Mouse (Mus musculus) kidney, adult 18-20 months (tissue): ENCODE data around the gene 2410015M20Rik.
"Not testable (repeated sequence)": the region's sequence is repeated elsewhere in the genome, so short reads cannot be mapped to it uniquely, and the experiment has no call there.

ENCODE experiments used
- DNase-seq: peaks from one replicate; pipeline ENCODE4 v3.0.0; 2021

Gene 2410015M20Rik

DNA sequence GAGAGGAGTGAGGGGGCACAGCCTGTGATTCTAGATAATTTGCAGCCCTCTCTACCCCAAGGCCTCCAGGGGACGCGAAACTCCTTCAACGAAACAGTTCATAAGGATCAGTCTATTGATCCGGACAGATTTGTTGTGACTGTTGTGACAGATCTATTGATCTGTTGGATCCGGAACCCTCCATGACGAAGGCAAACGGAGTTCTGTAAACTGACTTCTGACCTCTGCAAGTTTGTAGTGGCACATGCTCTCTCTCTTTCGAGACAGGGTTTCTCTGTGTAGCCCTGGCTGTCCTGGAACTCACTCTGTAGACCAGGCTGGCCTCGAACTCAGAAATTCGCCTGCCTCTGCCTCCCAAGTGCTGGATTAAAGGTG, 3.0 kb upstream of the 2410015M20Rik start:
- DNase-seq, result not testable (repeated sequence)

DNA sequence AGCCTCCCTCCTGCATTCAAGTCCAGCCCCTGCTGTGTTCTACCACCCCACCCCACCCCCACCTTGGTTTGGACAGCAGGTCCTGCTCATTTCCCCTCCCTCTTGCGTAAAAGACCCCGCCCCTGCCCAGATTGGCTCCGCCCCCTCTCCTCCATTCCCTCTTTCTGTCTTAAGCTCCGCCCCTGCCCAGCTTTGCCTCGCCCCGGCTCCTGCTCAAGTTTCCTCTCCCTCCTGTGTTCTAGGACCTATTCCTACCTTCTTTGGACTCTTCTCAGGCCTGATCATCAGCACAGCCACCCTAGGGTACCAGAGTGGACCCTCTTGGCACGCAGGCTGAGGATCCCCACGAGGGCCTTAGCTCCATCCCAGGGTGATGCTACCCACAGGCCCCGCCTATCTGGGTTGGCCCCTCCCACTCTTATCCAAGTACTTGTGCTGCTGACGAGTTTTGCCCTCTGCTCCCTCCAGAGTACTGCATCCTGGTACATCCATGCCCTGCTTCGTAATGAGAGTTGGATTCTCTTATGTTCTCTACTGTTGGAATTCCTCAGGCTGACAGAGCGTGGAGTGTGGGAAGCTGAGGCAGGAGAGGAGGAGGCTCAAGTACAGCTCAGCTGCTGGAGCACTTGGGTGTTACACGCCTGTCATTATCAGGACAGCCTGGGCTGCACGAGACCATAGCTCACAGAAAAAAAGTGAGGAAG, 2.4 kb upstream of the 2410015M20Rik start:
- peak; percentile 28 for DNase-seq

DNA sequence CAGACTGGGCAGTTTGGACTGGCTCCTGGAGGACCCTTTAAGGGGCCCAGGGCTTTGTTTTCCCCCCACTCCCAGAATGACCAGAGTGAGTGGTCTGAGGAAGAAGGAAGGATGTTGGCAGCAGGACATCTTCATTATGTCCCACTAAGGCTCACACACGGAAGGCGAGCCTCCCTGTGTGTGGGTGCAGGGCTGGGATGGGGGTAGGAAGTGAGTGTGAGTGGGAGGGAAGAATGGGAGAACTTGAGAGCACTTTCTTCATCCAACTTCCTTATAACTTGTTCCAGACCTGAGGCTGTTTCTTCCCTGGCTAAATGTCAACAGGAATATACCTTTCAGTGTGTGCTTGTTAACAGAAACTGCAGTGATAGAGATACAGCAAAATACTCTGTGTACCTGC, 1.8 kb upstream of the 2410015M20Rik start:
- DNase-seq, result no peak

DNA sequence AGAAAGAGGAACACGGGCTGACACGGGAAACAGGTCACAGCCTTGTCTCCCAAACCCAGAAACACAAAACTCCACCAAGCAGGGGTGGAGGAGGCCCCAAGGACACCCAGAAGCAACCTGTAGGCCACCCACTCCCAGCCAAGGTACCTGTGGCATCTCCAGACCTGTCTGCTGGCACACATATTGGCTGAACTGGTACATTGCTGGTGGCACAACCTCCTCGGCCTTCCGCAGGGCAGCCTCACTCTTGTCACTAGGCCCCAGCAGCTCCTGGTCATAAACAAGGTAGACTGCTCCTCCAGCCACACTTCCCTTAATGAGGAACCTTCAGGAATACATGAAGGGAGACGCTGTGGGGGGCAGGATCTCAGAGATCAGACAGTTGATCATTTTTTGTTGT, 872 bp downstream of the 2410015M20Rik start:
- no peak for DNase-seq

DNA sequence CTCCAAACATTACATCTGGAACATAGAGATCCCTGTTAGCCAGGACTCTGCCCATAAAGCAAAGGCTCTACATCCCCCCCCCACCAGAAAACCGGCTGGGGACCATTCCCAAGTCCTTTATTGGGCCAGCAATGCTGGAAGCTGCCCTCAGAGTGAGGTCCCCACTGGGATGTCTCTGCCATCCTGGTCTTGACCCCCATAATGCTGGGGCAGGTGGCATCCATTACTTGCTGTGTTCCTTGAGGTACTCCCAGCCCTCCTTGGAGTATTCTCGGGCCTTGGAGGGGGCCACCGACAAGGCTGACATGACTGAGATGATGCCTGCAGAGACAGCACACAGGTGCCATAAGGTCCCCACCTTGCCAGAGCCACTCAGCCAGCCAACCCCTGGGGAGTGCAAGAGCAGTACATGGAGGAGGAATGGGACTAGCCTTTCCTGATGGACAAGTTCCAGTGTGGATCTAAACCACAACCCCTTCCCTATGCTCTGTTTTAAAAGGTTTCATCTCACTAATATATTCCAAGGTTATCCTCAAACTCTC, 2.0 kb downstream of the 2410015M20Rik start:
- no peak for DNase-seq

DNA sequence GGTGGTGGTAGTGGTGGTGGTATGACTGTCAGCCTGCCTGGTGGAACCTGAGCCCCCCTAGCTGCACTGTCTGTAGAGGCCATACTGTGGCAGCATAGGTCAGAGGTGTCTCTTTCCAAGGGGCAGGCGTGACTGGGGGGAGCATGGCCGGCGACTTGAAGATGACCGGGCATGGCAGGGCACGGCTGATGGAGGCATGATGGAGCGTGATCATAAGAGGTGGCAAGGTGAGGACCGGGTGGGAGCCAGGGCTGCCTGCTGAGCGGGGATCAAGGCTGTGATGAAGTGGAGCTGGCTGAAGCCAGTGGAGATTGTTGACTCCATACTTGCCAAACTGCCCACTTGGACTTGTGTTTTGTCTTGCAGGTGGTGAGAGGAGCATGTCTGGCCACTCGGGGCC, 4.1 kb downstream of the 2410015M20Rik start:
- no peak for DNase-seq

DNA sequence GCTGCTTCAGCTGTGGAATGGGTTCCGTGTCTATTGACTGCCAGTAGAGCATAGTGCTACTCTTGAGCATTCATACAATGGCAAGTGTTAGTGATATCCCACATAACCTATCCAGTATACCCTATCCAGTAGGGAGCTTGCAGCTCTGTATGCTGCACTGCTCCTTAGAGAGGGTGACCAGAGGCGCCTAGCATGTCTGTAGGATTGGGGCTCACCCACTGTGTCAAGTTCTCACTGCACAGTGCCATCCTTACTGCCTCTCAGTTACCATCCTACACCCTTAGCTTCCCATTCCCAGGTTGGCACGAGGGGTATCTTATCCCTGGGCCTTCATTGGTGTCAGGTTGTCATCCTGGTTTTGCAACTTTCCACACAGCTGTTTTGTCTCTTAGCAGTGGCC, 5.1 kb downstream of the 2410015M20Rik start:
- no peak for DNase-seq

DNA sequence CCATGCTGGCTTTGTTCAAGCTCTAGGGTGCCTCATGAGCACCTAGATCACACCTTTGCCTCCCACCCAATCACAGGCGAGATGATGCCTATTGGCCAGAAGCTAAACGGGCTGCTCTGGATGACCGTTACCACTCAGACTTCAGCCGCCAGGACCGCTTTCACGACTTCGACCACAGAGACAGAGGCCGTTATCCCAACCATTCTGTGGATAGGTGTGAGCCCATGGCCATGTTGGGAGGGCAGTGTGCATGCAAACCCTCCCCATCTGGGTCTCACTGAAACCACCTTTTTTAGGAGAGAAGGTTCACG, 5.5 kb downstream of the 2410015M20Rik start:
- DNase-seq, result no peak

DNA sequence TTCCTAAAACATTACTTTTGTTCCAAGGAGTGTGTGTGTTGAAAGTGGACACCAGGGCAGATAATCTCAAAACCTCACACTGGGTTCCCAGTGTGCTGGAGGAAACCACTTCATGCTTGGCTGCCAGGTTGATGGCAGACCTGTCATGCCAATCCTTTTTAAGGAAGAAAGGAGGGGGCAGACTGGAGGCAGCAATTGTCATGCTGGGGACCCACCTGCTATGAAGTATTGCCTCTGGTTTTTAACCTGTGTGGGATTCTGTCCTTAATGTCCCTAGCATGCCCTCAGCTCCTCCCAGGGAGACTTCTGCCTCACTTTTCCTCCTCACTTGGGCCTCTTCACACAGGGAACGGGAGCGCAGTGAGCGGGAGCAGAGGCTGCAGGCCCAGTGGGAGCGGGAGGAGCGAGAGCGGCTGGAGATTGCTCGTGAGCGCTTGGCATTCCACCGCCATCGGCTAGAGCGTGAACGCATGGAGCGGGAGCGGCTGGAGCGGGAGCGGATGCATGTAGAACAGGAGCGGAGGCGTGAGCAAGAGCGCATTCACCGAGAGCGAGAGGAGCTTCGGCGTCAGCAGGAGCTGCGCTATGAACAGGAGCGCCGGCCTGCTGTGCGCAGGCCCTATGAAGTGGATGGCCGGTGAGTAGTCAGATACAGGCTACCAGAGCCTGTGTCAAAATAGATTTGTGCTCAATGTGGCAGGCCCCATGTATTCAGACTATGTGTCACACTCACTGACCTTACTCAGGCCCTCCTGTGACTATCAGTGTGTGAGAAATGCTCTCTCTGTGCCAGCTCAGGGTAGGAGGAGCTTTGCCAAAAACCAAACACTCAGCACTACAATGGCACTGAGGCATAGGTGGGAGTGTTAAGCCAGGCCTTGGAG, 6.1 kb downstream of the 2410015M20Rik start:
- DNase-seq, result no peak

DNA sequence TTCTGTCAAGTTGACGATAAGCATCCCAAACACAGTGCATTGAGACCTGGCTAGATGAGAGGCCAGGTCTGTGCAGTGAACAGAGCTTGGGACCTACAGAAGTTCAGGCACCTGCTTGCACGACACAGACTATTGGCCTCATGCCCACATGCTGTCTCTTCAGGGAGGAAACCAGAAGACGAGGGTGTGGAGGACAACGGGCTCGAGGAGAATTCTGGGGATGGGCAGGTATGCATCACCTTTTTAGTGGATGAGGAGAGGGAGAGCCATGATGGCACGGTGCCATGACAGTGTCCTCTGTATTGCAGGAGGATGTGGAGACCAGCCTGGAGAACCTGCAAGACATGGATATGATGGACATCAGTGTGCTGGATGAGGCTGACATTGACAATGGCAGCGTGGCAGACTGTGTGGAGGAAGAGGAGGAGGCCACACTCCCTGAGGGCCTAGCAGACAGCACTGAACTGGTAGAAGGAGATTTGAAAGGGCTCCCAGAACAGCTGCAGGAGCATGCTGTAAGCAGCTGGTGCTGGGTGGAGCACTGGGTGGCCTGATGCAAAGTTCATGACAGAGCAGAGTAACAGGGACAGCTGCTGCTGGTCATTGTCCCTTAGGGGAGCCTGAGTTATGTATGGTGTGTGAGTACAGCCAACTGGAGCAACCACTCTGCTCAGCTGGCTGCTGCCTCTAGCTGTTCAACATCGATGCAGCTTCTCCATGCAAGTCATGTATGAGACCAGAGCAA, 15.9 kb downstream of the 2410015M20Rik start:
- DNase-seq, result no peak

DNA sequence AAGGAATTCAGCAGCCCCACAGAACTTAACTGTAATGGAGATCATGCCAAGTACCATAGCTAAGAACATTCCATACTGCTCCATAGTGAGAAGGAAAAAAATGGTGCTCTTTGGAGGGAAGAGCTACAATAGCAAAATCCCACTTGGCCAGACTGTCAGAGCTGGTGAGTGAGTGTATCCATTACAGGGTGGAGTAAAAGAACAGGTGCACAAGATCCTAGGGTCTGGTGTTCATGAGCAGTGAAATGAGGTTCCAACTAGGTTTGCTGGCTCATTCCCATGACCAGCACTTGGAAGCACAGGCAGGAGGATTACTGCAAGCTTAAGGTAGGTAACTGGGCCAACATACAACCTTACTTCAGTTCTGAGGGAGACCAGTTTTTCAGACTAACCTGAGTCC, 17.0 kb downstream of the 2410015M20Rik start:
- DNase-seq, result no peak

DNA sequence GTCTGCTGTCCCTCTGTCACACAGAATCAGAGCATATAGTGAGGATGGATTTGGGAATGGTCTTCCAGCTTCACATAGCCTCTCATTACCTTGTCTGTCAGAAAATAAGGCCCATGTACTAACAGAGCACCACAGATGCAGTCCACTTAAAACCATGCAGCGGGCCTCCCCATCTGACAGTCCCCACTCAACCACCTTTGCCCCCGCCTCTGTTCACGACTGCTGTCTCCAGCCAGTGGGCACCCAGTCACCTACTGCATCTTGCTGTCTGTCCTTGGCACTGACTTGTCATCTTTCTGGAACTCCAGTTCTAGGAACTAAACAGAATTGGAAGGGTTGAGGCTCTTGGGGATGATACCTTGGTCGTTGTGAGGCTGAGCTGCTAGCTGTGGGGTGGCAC, 20.6 kb downstream of the 2410015M20Rik start:
- DNase-seq, result no peak

DNA sequence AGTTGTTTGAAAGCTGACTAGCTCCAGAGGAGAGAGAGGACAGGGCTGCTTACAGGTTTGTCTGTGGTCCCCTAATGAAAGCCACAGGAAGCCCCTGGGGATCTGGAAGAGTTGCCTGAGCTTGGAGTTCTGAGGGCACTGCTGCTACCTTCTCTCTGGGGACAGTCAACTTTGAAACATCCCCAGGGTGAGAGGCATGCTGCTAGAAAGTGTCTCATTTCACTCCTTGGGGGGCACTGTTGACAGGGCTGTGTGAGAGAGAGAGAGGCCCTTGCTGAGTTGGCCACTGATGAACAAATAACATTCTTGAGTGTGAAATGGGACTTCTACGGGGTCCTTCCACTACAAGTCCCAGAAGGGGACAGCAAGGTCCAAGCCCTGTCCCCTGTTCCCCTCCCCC, 21.8 kb downstream of the 2410015M20Rik start:
- DNase-seq, result no peak

DNA sequence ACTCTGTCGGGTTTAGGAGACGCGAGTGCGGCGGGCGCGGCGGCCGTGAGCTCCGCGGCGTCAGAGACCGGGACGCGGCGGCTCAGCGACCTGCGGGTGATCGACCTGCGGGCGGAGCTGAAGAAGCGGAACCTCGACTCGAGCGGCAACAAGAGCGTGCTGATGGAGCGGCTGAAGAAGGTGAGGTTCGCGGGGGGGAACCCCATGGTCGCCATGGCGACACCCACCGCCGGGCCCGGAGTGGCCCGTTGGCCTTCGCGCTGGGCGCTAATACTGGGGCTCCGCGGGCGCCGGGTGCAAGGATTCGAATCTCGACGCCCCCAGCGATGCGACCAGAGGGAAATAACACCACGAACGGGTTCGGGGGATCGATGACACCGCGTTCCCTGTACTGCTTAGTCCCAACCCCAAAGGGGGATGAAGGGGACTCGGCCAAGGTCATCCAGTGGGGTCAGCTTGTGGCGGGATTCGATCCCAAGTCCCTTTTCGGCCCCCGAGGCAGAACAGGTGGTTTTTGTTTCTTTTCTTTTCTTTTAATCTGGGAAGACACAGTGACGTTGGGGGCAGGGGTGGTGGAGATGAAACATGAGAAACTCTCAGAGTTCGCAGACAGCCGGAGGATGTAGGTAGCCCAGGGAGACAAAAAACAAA, 24.3 kb downstream of the 2410015M20Rik start:
- DNase-seq, result no peak

DNA sequence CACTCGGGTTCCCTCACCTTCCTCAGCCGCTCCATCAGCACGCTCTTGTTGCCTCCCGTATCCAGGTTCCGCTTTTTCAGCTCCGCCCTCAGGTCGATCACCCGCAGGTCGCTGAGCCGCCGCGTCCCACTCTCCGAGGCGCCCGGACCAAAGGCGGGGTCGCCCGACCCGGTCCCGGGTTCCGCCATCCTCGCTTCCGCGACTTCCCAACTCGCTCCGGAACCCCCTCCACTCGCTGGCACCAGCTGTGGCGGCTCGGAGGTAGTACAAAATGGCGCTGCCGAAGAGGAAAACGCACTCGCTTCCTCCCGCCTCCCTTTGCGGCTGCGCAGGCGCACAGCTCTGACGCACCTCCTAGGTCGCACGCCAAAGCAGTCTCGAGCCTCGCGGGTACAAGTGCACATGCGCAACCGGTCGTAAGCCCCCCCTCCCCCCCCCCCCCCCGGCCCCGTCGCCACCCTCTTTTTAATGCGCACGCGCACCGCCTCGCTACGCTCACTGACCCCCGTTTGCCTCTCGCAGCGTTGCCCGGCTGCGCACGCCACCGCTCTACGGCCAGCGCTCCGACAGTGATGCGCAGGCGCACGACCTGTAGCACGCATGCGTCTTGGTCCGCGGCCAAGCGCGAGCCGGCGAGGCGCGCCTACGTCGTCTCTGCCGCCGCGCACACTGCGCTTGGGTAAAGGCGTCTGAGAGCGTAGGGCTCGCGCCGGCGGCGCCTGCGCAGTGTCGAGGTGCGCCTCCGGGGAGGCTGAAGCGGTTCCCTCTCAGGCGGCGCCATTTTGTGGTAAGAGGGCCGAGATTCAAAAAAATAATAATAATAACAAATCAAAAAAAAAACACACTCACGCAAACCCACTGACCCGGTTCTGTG, 25.1 kb downstream of the 2410015M20Rik start, which contains the start of the genes Safb2 and Safb:
Gene Safb2 (minus strand): TSS at position 329 of the 874 bp plus-strand sequence.
Gene Safb (plus strand): TSS at position 569 of the 874 bp plus-strand sequence.
- peak; percentile 98 for DNase-seq

DNA sequence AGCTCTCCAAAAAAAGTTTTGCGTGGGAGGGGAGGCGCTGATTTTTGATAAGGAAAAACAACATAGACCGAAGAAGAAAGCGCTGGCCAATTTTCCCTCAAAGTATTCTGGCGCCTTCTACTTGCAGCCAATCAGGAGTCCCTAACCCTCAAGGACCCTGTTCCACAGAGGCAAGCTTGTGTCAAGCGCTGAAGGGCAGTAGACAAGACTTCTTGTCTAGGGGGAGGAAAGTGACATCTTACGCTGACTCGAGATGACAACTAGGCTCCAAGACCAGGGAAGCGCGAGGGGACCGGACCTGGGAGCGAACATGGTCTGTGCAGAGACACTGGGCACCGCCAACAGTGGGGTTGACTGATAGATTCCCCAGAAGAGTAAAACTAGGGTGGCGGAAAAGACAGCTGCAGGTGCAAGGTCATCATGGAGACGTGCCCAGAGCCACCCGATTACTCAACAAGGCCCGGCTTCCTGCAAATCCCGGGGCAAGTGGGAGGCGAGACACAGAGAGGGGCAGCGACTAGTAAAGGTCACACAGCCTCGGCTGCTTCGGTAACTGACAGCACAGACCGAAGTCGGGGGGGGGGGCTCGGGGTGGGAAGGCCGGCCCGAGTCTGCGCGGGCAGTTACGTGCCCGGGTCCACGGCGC, 25.8 kb downstream of the 2410015M20Rik start:
- no peak for DNase-seq

DNA sequence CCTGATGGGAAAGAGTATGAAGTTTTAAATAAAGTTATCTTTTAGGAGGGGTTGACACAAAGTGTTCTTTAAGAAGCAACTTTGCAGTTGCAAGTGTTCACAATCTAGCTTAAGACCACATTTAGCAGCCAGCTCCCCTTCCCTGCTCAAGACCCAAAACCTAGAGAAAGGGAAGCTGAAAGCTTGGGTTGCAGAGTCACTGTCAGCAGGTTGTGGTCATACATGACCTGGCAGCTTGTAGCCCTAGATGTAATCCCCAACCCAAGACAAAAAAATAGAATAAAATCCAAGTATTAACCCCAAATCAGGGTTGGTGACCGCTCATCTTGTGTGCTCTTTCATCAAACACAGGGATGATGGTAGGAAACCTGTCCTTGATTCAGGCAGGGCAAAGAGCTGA, 26.5 kb downstream of the 2410015M20Rik start:
- no peak for DNase-seq

DNA sequence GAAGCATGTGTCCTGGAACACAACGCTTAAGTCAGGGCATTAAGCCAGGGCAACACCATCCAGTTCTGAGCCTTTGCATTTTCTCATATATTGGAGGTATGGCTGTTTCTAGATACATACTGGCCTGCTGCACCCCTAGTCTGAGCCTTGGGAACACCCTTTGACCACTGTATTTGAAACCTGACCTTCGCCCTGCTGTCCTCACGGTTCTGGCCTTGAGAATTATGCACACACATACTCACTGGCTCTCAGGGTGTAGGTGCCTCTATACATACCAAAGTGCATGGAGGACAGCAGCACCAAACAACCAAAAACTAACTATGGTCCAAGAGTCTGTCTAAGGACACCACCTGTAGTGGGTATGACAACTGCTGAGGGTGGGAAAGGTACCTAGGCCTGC, 36.6 kb downstream of the 2410015M20Rik start:
- no peak for DNase-seq

DNA sequence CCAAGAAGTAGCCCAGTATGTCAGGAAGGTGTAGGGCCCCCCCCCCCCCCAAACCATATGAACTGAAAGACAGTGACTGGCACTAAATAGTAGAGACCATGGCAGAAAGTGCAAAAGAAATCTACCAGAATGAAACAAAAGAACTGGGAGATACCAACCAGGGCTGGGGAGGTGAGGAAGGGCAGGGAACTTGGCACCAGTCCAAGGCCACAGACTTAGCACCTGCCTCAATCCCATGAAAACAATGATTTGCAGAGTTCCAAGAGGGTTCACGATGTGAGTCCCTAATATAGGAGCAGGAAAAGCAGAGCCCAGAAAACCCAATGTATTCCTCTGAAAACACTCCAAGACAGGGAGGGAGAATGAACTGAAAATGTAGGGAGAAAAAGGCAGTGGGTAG, 37.4 kb downstream of the 2410015M20Rik start:
- no peak for DNase-seq

DNA sequence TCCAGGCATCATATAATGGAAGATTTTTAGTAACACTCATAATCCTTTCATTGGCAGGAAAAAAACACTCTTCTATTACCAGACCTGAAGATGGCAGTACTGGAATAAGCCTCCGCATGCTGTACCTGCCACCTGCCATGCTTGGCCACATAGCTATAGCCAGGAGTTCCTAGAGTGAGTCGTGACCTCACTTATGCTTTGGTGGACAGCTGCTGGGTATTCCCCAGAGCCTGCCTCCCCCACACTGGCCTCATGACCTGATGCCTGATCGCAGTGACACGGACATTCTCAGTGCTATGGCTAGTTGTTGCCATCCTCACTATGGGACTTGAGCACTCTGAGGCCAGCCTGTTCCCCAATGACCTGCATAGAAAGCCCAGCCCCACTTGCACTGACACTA, 39.3 kb downstream of the 2410015M20Rik start:
- DNase-seq, result no peak

DNA sequence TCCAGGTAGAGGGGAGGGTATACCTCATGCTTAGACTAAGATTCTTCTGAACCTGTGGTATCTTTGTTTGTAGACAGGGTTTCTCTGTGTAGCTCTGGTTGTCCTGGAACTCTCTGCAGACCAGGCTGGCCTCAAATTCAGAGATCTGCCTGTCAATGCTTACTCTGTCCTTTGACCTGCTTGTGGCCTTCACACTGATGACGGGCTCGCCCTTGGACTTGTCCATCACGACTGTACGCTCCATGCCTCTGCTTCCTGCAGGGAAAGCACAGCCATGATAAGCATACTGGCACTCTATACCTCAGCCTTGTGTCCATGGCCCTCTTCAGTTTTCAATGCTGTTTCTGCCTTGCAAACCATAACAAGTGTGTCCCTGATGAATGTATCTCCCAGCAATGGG, 42.2 kb downstream of the 2410015M20Rik start:
- DNase-seq, result no peak
